Comparison of ENCODE assay signal across 19 mouse cellular contexts in genomic region chr5:52811056-52811455, GRCm38 (mm10). TPM values are rescaled to one million over a fixed set of nuclear protein-coding genes. Genes with fewer than 3 reads are reported as not detected.
DNase-seq lines count a peak whose midpoint lies in the region; ATAC-seq and TF ChIP-seq lines count a peak whose summit lies in the region.
"Had no signal": no experiment of that assay in that cellular context is flagged by ENCODE, and none has a peak within 500 bp of the region (broad histone marks: within the 10 kb centered on the region; RNA-seq: fewer than 3 reads in every experiment).

No protein-coding gene starts in this region.

- H3K36me3 ChIP-seq in G1E (replicated peaks) = peaks cover 89% of the 10 kb centered on the region
- peaks cover 6% of the 10 kb centered on the region for H3K36me3 ChIP-seq in stomach, postnatal 0 days (ENCODE audit: control insufficient read depth, insufficient read depth, low read length)

- TF ChIP-seq EP300 in stomach, postnatal 0 days (optimal IDR thresholded peaks at IDR 0.05) = no peak

- peaks cover 19% of the 10 kb centered on the region for H3K4me1 ChIP-seq in G1E (ENCODE audit: insufficient read depth, low read depth, low read length)
- H3K4me1 ChIP-seq in stomach, postnatal 0 days (replicated peaks; ENCODE audit: control insufficient read depth, insufficient read depth) = no peaks in the 10 kb centered on the region
- H3K4me1 ChIP-seq: forebrain, embryonic 13.5 days; hindbrain, embryonic 15.5 days had no signal

- H3K4me2 ChIP-seq in stomach, postnatal 0 days (replicated peaks; ENCODE audit: low read depth) = no peak overlapping the region
- H3K4me2 ChIP-seq: embryonic facial prominence, embryonic 13.5 days; forebrain, embryonic 13.5 days; heart, embryonic 12.5 days; hindbrain, embryonic 15.5 days had no signal

- H3K4me3 ChIP-seq in G1E (ENCODE audit: low read depth, low read length) = no peak overlapping the region
- H3K4me3 ChIP-seq in stomach, postnatal 0 days (ENCODE audit: low read depth, low read length) = no peak overlapping the region
- H3K4me3 ChIP-seq in left cerebral cortex, adult 2 months = no peak overlapping the region
- H3K4me3 ChIP-seq: embryonic facial prominence, embryonic 13.5 days; forebrain, embryonic 13.5 days; heart, embryonic 12.5 days; hindbrain, embryonic 15.5 days had no signal

- H3K27me3 ChIP-seq in G1E (ENCODE audit: insufficient read depth, low read length) = no peaks in the 10 kb centered on the region
- no peaks in the 10 kb centered on the region for H3K27me3 ChIP-seq in stomach, postnatal 0 days (ENCODE audit: control insufficient read depth, insufficient read depth, low read length)
- H3K27me3 ChIP-seq: CH12.LX; embryonic facial prominence, embryonic 13.5 days; forebrain, embryonic 13.5 days; heart, embryonic 12.5 days; hindbrain, embryonic 15.5 days had no signal

- DNase-seq in lung, postnatal 36 days = peak; percentile 4
- DNase-seq in lung, postnatal 10 days = no peak
- DNase-seq in G1E (ENCODE audit: low spot score) (no peak), R1 (ENCODE audit: low read depth, low spot score) (peak; percentile 25)
- DNase-seq in stomach, postnatal 0 days (ENCODE audit: low spot score) = peak; percentile 50
- no peak for DNase-seq in left cerebral cortex, adult 2 months (ENCODE audit: extremely low spot score in 1 of 2, low spot score in 2 of 2)
- DNase-seq: adrenal gland, postnatal 14 days; cerebellum, adult 11-12 months; cerebellum, adult 9-10 months; cerebellum, postnatal 25 days; forebrain, postnatal 0 days; gastrocnemius, postnatal 14 days; heart, postnatal 36 days had no signal

- no peaks in the 10 kb centered on the region for H3K9me3 ChIP-seq in G1E (replicated peaks)
- H3K9me3 ChIP-seq in stomach, postnatal 0 days (ENCODE audit: control insufficient read depth, low read length) = no peaks in the 10 kb centered on the region
- H3K9me3 ChIP-seq: embryonic facial prominence, embryonic 13.5 days; forebrain, embryonic 13.5 days; heart, embryonic 12.5 days; hindbrain, embryonic 15.5 days had no signal

- intact Hi-C loops in left cerebral cortex, adult 2 months (cut with DNase I) = no loop called here

- 74% methylated on average over 14 of the region's 14 CpGs for WGBS in stomach, postnatal 0 days

- no peak overlapping the region for H3K27ac ChIP-seq in stomach, postnatal 0 days (replicated peaks)
- H3K27ac ChIP-seq in left cerebral cortex, adult 2 months = no peak overlapping the region
- H3K27ac ChIP-seq: embryonic facial prominence, embryonic 13.5 days; forebrain, embryonic 13.5 days; hindbrain, embryonic 15.5 days had no signal

- peak; percentile 79 for ATAC-seq in G1E (ENCODE audit: extremely low read depth, insufficient number of reproducible peaks, low FRiP score, poor library complexity, severe bottlenecking)
- peak; percentile 82 for ATAC-seq in stomach, postnatal 0 days (ENCODE audit: low FRiP score, low TSS enrichment)
- ATAC-seq: activated CD4-positive, CD25-positive, alpha-beta regulatory T cell, adult 4 months; forebrain, embryonic 13.5 days; forebrain, postnatal 0 days had no signal

- H3K9ac ChIP-seq in stomach, postnatal 0 days (ENCODE audit: low read length) = no peak overlapping the region
- H3K9ac ChIP-seq: embryonic facial prominence, embryonic 13.5 days; forebrain, embryonic 13.5 days; forebrain, postnatal 0 days; heart, embryonic 12.5 days; hindbrain, embryonic 15.5 days had no signal

- no peak for TF ChIP-seq CTCF in G1E (IDR thresholded peaks at IDR 0.05; ENCODE audit: low read depth, low read length)
- TF ChIP-seq CTCF in stomach, postnatal 0 days (IDR thresholded peaks at IDR 0.05; ENCODE audit: low read depth) = no peak
- no peak for TF ChIP-seq CTCF in left cerebral cortex, adult 2 months (IDR thresholded peaks at IDR 0.05)

RNA-seq across cellular contexts. Expression of gene Anapc4, which starts 22.8 kb away (rescaled TPM):
- 72.5 and 79.2 TPM in 2 replicates for total RNA-seq in G1E (2014; fragmentation: Nextera tagmentation)
- total RNA-seq in G1E (2017) = 120 and 132 TPM in 2 replicates
- 7.8 and 8.7 TPM in 2 replicates for polyA plus RNA-seq in G1E (2012)
- 37.3 and 43.9 TPM in 2 replicates for polyA plus RNA-seq in stomach, postnatal 0 days (2015; fragmentation: Nextera tagmentation; extraction: Ambion mirVana)
- total RNA-seq in left cerebral cortex, adult 2 months (2021) = 10 to 100 TPM; 69.3 to 71.6 TPM

RNA-seq across cellular contexts. Expression of gene Zcchc4, which starts 35.8 kb away (rescaled TPM):
- total RNA-seq in G1E (2014; fragmentation: Nextera tagmentation) = 76.8 and 87.4 TPM in 2 replicates
- total RNA-seq in G1E (2017) = 48.1 and 51.1 TPM in 2 replicates
- polyA plus RNA-seq in G1E (2012) = 12.4 and 13.1 TPM in 2 replicates
- 4.9 and 5.7 TPM in 2 replicates for polyA plus RNA-seq in stomach, postnatal 0 days (2015; fragmentation: Nextera tagmentation; extraction: Ambion mirVana)
- 10 to 100 TPM in 1 of 2 experiments, 1 to 10 TPM in 1; 9.0 to 10.4 TPM for total RNA-seq in left cerebral cortex, adult 2 months (2021)

Comparison
In these comparisons a context has a peak if more than half of its experiments do, and no peak if none do; other contexts are left out.
1. DNase-seq: peak in lung, postnatal 36 days (single experiment), R1 (single experiment) and stomach, postnatal 0 days (single experiment); none in lung, postnatal 10 days (single experiment), G1E (single experiment) and left cerebral cortex, adult 2 months (0 of 2).
2. RNA of gene Zcchc4, which starts 35.8 kb away (total RNA-seq): 48.1 to 87.4 TPM in G1E; 9.0 to 10.4 TPM in left cerebral cortex, adult 2 months; every median in the first group is over 4 times any median in the second.